Mouse (Mus musculus) T-helper 1 cell (primary cell): ENCODE measurements around the gene Msl3l2.

Source experiments
- in situ Hi-C: fragments of 300-600 bp; cut with MboI, MseI; formaldehyde crosslinking; loops from one replicate; pipeline ENCODE4 v1.15.1; 2025; ENCODE audit warnings: high pct_unique_total_duplicates

Msl3l2 gene

DNA sequence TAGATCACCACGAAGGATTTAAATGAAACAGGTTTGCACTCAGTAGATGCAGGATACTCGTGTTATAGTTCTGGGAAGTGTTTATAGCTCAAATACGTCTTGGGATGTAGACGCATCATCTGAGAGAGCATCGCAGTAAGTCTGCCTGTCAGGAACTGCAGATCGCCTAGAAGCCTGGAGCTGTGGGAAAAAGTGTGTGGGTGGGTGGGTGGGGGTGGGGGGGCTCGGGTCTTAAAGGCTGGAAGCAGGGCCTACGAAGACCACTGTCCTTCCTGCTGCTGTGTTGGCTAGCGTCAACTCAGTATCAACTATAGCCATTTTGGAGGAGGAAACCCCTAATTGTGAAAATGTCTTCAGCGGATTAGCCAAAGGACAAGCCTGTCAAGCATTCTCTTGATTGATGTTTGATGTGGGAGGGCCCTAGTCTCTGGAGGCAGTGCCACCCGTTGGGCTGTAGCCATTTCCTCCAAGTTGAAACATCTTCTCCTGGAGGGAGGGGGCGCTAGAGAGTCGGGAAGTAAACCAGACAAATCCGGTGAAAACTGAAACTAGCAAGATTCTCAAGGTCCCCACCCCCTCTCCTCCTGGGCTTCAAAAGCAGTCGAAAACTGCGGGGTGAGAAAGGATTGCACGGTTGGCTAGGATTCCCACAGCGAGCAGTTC is at the start of gene Msl3l2:
Msl3l2 (plus strand) TSS at position 585 of the 663 bp plus-strand sequence.
- in situ Hi-C loops = no loop called here

DNA sequence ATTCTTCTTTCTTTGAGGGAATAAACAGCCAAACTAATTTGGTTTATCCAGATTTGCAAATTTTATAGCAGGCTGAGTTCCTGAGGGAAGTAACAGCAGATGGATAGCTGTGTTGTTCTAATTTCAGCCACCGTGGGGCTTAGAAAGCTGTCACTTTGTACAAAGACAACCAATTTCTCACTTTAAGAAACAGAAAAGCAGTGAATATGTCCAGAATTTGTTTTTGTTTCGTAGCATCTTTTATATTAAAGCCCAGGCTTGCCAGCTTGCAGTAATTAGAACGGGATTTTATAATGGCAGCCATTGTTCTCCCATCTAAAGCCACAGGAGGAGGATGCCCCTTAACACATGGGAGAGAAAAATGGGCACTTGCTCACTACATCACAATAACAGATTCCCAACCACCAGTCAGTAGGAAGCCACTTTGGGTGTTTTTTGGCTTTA is 47.7 kb upstream of the Msl3l2 start:
- in situ Hi-C loops = no loop called here

- in situ Hi-C loops = no loop called here
These were observed 45.4 kb upstream of the Msl3l2 start for GRCm38 (mm10) chr10:56061238-56061830.

DNA sequence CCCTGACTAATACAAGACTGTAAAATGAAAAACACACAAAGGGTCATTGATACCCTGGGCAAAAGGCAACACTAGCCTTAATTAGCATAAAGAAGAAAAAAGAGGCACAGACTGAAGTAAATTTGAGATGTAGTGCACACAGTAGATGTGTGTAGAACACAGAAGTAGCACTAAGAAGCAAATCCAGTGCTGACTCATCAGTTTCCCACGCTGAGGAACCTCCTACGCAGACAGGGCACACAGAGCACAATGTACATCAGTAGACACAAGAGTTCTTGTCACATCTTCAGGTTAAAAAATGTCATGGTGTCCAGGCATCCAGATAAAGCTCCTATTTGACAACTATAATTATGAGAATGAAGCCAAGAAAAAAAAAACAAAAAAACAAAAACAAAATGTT is 44.0 kb upstream of the Msl3l2 start:
- in situ Hi-C loops = no loop called here

DNA sequence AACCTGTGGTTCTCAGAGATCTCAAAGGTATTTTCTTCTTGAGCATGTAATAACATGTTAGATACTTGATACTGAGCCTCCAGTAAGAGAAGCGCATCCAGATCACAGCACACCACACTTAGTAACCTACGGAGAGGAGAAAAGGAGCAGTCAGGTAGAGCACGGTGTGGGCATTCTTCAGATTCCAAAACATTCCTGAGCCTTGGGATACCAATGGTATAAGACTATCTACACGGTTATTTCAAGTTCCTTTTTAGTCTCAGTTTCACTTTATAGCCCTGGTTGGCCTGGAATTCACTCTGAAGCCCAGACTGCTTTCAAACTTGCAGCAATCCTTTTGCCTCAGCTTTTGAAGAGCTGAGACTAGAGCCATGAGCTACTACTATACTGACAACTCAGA is 17.0 kb upstream of the Msl3l2 start:
- in situ Hi-C loops = loop anchor here (10.0 kb wide), 1 partner anchor 145 kb away; no protein-coding TSS in a partner anchor

GRCm38 (mm10) chr10:56094586-56094985 is 12.1 kb upstream of the Msl3l2 start:
- in situ Hi-C loops = loop anchor here (10.0 kb wide), 1 partner anchor 140 kb away; no protein-coding TSS in a partner anchor

- in situ Hi-C loops = loop anchor here (10.0 kb wide), 1 partner anchor 138 kb away; no protein-coding TSS in a partner anchor
These were observed 10.0 kb upstream of the Msl3l2 start for GRCm38 (mm10) chr10:56096757-56097156.

GRCm38 (mm10) chr10:56099126-56099525 is 7.6 kb upstream of the Msl3l2 start:
- in situ Hi-C loops = loop anchor here (10.0 kb wide), 1 partner anchor 136 kb away; no protein-coding TSS in a partner anchor

- in situ Hi-C loops = loop anchor here (10.0 kb wide), 1 partner anchor 135 kb away; no protein-coding TSS in a partner anchor
These were observed 6.9 kb upstream of the Msl3l2 start for GRCm38 (mm10) chr10:56099641-56100310.

DNA sequence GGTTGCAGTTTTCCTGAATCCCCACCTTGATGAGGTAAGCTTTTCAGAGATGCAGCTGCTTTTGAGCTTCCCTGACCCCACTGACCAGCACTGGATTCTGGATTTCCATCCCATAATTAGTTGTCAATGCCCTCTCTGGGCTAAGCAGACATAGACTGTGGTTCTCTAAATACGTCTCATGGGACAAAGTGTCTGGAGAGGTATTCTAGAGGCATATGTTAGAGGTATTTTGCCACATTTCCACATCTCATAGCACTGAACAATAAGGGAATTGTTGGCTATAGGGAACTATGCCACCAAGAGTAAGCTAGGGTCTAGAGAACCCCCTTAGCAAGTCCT is 248 bp downstream of the Msl3l2 start:
- in situ Hi-C loops = no loop called here

DNA sequence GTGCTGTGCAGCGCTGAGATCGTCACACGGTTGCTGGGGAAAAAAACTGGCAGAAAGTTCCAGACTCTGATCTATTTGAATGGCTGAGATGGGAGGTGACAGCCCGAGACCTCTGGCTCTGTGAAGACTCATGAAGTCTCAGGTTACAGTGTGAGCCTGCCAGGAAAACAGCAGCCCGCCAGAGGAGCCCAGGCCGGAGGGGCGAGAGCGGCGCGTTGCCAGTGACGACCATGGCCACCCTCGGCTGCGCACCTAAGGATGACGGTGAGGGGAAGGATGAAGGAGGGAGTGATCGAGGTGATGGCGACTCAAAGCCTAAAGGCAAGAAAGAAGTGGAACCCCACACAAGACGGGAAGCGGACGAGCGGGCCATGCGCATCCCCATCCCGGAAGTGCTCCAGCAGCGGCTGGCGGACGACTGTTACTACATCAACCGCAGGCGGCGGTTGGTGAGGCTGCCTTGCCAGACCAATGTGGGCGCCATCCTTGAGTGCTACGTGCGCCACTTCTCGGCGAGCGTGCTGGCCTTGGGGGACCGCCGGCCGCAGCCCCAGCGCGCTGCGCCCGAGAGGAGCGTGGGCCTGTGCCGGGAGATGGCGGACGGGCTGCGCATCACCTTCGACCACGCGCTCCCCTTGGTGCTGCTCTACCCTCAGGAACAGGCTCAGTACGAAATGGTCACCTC is 8.4 kb downstream of the Msl3l2 start:
- in situ Hi-C loops = loop anchor here (5.0 to 10.0 kb wide), 2 partner anchors 112 to 1740 kb away; partner anchors contain the start of gene Tbc1d32

- in situ Hi-C loops = loop anchor here (10.0 kb wide), 1 partner anchor 1739 kb away; no protein-coding TSS in a partner anchor
These were observed 9.0 kb downstream of the Msl3l2 start for GRCm38 (mm10) chr10:56115636-56116180.

GRCm38 (mm10) chr10:56126972-56127371 is 20.3 kb downstream of the Msl3l2 start:
- in situ Hi-C loops = no loop called here

DNA sequence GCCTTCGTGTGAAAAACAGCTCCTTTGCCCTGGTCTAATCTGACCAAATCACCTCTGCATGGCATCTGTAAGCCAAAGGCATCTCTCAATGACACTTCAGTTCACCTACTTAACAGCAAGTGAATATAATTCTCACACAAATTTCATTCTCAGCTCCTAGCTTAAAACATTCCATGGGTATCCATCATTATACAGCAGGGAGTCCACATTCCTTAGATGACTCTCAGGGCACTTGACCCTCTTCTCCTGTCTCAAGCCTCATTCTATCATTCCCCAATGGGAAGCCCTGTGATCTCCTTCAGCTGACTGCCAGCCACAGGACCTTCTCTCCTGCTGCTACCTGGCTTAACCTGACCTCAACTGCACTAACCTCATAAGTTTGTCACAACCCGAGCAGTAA is 22.9 kb downstream of the Msl3l2 start:
- in situ Hi-C loops = no loop called here

GRCm38 (mm10) chr10:56137191-56137590 is 30.5 kb downstream of the Msl3l2 start:
- in situ Hi-C loops = no loop called here

DNA sequence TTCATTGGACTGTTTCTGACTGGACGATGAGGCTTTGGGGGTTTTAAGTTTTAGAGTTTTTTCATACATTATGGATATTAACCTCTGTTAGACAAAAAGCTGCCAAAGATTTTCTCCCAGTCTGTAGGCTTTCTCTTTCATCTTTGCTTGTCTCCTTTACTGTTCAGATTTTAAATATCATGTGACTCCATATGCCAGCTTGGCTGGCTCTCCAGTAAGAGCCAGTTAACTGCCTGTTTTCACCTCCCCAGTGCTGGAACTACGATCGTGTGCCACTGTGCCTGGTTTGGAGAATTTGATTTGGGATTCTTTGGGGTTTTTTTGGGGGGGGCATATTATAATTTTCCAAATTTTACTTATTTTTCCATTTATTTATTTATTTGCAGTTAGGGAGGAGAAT is 42.2 kb downstream of the Msl3l2 start:
- in situ Hi-C loops = no loop called here

DNA sequence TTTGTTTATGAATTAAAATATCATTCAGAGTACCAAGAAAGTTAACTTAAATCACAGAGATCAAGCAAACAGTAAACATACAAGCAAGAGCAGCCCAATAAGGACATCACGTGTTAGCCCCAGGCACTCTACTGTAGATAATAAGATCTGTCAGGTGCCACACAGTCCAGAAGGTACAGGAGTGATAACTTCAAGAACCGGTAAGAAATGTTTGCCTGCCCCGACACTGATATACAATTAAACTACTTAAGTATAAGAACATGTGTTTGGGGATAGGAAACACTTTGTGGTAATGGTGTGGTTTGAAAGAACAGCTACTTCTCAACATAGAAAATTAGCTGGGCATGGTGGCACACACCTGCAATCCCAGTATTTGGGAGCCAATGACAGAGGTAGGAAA is 50.2 kb downstream of the Msl3l2 start:
- in situ Hi-C loops = loop anchor here (5.0 kb wide), 1 partner anchor 695 kb away; no protein-coding TSS in a partner anchor

- in situ Hi-C loops = loop anchor here (5.0 kb wide), 1 partner anchor 694 kb away; no protein-coding TSS in a partner anchor
These were observed 51.5 kb downstream of the Msl3l2 start for GRCm38 (mm10) chr10:56158207-56158606.

DNA sequence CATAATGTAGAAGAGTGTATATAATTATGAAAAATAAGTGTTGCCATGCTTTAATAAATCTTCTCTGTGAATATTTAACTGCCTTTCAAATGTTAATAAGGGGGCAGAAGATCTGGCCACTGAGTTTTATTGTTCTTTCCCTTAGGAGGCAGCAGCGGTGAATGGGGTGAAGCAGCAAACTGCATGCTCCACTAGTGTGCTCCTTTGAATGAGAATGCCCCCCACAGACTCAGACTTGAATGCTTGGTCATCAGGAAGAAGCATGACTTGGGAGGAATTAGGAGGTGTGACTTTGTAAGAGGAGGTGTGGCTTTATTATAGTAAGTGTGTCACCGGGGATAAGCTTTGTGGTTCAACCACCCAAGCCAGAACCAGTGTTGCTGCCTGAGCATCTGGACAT is 52.0 kb downstream of the Msl3l2 start:
- in situ Hi-C loops = loop anchor here (5.0 kb wide), 1 partner anchor 694 kb away; no protein-coding TSS in a partner anchor

DNA sequence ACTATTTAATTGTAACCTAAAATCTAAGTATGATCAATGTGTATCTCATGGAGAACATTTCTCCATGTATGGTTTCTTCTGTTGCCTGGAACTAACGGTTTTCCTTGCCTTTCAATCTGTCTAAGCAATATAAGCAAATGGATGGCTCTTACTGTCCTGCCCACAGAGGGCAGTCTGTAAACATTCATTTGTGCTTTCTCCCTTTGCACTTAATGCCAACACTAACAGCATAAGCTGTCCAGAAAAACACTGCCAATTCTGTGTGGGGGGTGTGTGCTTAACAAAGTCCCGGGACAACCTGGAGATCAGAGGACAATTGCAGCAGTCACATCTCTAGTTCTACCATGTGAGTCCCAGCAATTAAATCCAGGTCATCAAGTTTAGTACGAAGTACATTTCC is 57.7 kb downstream of the Msl3l2 start:
- in situ Hi-C loops = no loop called here

DNA sequence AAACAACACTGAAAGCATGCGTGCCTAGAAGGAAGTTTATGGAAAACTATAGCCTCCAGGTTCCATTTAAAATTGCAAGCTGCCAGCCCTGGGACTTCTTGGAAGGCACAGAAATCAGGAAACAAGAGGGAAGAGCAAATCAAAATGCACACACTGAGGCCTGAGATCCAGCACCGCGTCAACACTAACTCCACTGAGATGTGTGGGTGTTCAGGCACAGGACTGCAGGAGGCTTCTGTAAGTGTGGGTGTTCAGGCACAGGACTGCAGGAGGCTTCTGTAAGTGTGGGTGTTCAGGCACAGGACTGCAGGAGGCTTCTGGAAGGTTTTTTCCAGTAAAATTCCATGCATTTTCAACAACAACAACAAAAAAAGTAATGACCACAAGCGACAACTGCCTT is 59.0 kb downstream of the Msl3l2 start:
- in situ Hi-C loops = no loop called here
